Comparison of ENCODE assay signal across 8 mouse cellular contexts in the genomic region with DNA sequence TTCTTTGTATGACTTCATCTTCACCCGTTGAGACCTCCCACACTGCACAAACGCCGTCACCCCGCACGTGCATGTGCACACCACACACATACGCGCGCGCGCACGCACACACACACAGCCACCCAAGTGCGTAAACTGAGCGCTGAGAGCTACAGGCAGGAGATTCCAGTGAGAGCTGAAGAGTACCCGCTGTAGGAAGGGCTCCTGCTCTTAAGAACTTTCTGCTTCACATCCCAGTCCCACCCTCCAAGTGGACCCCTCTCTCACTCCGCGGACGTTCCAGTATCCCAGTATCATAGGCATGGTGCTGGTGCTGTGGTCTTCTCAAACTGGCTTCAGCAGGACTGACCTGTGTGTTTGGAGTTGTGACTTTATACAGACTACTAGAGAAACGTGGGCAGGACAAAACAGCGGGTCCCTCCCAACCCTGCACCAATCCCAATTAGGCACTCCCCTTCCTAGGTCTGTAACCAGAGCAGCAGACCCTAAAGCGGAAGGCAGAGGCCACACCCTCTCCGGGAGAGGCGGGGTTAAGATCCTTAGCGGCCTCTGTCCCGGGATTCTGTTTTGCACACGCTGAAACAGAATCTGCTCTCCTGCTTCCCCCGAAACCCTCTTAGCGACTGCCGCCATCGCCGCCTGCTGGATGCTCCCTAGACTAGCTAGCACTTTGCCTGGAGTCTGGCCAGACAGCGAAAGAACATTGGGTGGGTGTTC. TPM values are rescaled to one million over a fixed set of nuclear protein-coding genes. Genes with fewer than 3 reads are reported as not detected.
DNase-seq lines count a peak whose midpoint lies in the region; ATAC-seq and TF ChIP-seq lines count a peak whose summit lies in the region.

A gene (minus strand): TSS at position 501 of the 717 bp plus-strand sequence.

- peak within 1 kb of the TSS; percentile 48 for H3K9ac ChIP-seq in forebrain, embryonic 16.5 days (replicated peaks; ENCODE audit: low read depth, low read length)
- peak within 1 kb of the TSS; percentile 56 for H3K9ac ChIP-seq in lung, embryonic 14.5 days

- TF ChIP-seq CTCF in layer of hippocampus, adult 2 months (conservative IDR thresholded peaks at IDR 0.05) = peak; percentile 92
- peak; percentile 95 for TF ChIP-seq CTCF in lung, embryonic 14.5 days (IDR thresholded peaks at IDR 0.05; ENCODE audit: low read depth)
- TF ChIP-seq CTCF in olfactory bulb, adult 2 months (IDR thresholded peaks at IDR 0.05; ENCODE audit: insufficient read depth, low read depth, low read length) = peak; percentile 86
- peak; percentile 84; the same call in 1 of the 2 replicates for TF ChIP-seq CTCF in thymus, adult 2 months (IDR thresholded peaks at IDR 0.05; ENCODE audit: borderline replicate concordance, control insufficient read depth, extremely low read depth, insufficient read depth, low read length, poor library complexity)

- H3K4me1 ChIP-seq in forebrain, embryonic 16.5 days (replicated peaks; ENCODE audit: control insufficient read depth, insufficient read depth, low read length) = peaks cover 13% of the 10 kb centered on the region
- H3K4me1 ChIP-seq in lung, embryonic 14.5 days (ENCODE audit: insufficient read depth) = peaks cover 5% of the 10 kb centered on the region
- peaks cover 24% of the 10 kb centered on the region for H3K4me1 ChIP-seq in olfactory bulb, adult 2 months (ENCODE audit: control insufficient read depth, insufficient read depth, low read length)
- H3K4me1 ChIP-seq in thymus, adult 2 months (replicated peaks; ENCODE audit: control insufficient read depth, insufficient read depth, low read length) = peaks cover 4% of the 10 kb centered on the region

- H3K9me3 ChIP-seq in forebrain, embryonic 16.5 days (ENCODE audit: control insufficient read depth, low read length) = no peaks in the 10 kb centered on the region
- no peaks in the 10 kb centered on the region for H3K9me3 ChIP-seq in lung, embryonic 14.5 days (ENCODE audit: low read depth, low read length)

- H3K36me3 ChIP-seq in forebrain, embryonic 16.5 days (ENCODE audit: control insufficient read depth, insufficient read depth) = no peaks in the 10 kb centered on the region
- no peaks in the 10 kb centered on the region for H3K36me3 ChIP-seq in lung, embryonic 14.5 days (ENCODE audit: insufficient read depth)
- H3K36me3 ChIP-seq in thymus, adult 2 months (ENCODE audit: control insufficient read depth, insufficient read depth, low read length) = no peaks in the 10 kb centered on the region

- peak; percentile 20; the same call in 1 of the 2 replicates for TF ChIP-seq POLR2A in olfactory bulb, adult 2 months (IDR thresholded peaks at IDR 0.05; ENCODE audit: insufficient read depth, low read depth, low read length)
- peak; percentile 44; the same call in 1 of the 2 replicates for TF ChIP-seq POLR2A in thymus, adult 2 months (IDR thresholded peaks at IDR 0.05; ENCODE audit: control insufficient read depth, extremely low read depth, insufficient read depth, low read length, poor library complexity)

- peak within 1 kb of the TSS; percentile 45 for H3K4me3 ChIP-seq in forebrain, embryonic 16.5 days (replicated peaks; ENCODE audit: low read length)
- H3K4me3 ChIP-seq in layer of hippocampus, adult 2 months = peak within 1 kb of the TSS; percentile 61
- H3K4me3 ChIP-seq in lung, embryonic 14.5 days (ENCODE audit: low read depth, low read length) = peak within 1 kb of the TSS; percentile 40
- peak within 1 kb of the TSS; percentile 56 for H3K4me3 ChIP-seq in olfactory bulb, adult 2 months (ENCODE audit: insufficient read depth, low read depth, low read length)
- H3K4me3 ChIP-seq in thymus, adult 2 months (ENCODE audit: control insufficient read depth, insufficient read depth, low read length) = peak within 1 kb of the TSS; percentile 51

- H3K27ac ChIP-seq in forebrain, embryonic 16.5 days (ENCODE audit: low read length) = peak within 1 kb of the TSS; percentile 68
- peak within 1 kb of the TSS; percentile 95 for H3K27ac ChIP-seq in layer of hippocampus, adult 2 months
- H3K27ac ChIP-seq in lung, embryonic 14.5 days (ENCODE audit: low read depth) = peak within 1 kb of the TSS; percentile 92
- peak within 1 kb of the TSS; percentile 87 for H3K27ac ChIP-seq in olfactory bulb, adult 2 months (ENCODE audit: insufficient read depth, low read depth, low read length)
- peak within 1 kb of the TSS; percentile 66; the same call in 1 of the 2 replicates for H3K27ac ChIP-seq in thymus, adult 2 months (ENCODE audit: control insufficient read depth, insufficient read depth, low read length)

- intact Hi-C loops in heart, postnatal 36 days (cut with DNase I) = loop anchor here (1.0 to 2.0 kb wide), 5 partner anchors 27 to 150 kb away; a partner anchor contains a TSS

- peak within 1 kb of the TSS; percentile 72 for H3K4me2 ChIP-seq in forebrain, embryonic 16.5 days (ENCODE audit: low read length)
- peak within 1 kb of the TSS; percentile 80 for H3K4me2 ChIP-seq in lung, embryonic 14.5 days

- H3K27me3 ChIP-seq in forebrain, embryonic 16.5 days (replicated peaks; ENCODE audit: control insufficient read depth, insufficient read depth, low read length) = no peaks in the 10 kb centered on the region
- H3K27me3 ChIP-seq in lung, embryonic 14.5 days (ENCODE audit: insufficient read depth, low read length) = no peaks in the 10 kb centered on the region
- H3K27me3 ChIP-seq in thymus, adult 2 months (ENCODE audit: control insufficient read depth, insufficient read depth, low read length) = no peaks in the 10 kb centered on the region

- WGBS in forebrain, embryonic 16.5 days = under 1% methylated on average over 31 of the region's 31 CpGs
- under 1% methylated on average over 31 of the region's 31 CpGs for WGBS in lung, embryonic 14.5 days
- under 1% methylated on average over 31 of the region's 31 CpGs for WGBS in olfactory bulb, adult 2 months
- WGBS in thymus, adult 2 months = under 1% methylated on average over 31 of the region's 31 CpGs

- peak; percentile 98 for DNase-seq in ES-CJ7 (ENCODE audit: low read depth, low spot score)
- DNase-seq in cerebellum, adult 18-20 months = peak; percentile 88 to 91
- DNase-seq in heart, postnatal 36 days = peak; percentile 94
- peak; percentile 94 to 95 for DNase-seq in layer of hippocampus, adult 2 months (ENCODE audit: low spot score in 2 of 2)
- peak; percentile 98 for DNase-seq in lung, embryonic 14.5 days
- DNase-seq in thymus, adult 2 months = peak; percentile 82

- ATAC-seq in forebrain, embryonic 16.5 days = peak; percentile 96
- peak; percentile 99 for ATAC-seq in lung, embryonic 14.5 days (ENCODE audit: insufficient read depth)

RNA-seq across cellular contexts. Expression of the gene that starts here (rescaled TPM):
- polyA plus RNA-seq in forebrain, embryonic 16.5 days (2015; fragmentation: Nextera tagmentation; extraction: Ambion mirVana) = 67.2 and 74.1 TPM in 2 replicates
- total RNA-seq in heart, postnatal 36 days (2021) = 100 to 1,000 TPM; 265 to 324 TPM
- total RNA-seq in layer of hippocampus, adult 2 months (2021) = 100 to 1,000 TPM; 350 to 371 TPM
- 38.1 and 42.5 TPM in 2 replicates for polyA plus RNA-seq in lung, embryonic 14.5 days (2014; fragmentation: Nextera tagmentation; extraction: Ambion mirVana)
- not detected in 2 replicates for polyA plus RNA-seq in olfactory bulb, adult 2 months (2012; ENCODE audit: insufficient read depth, insufficient read length, low replicate concordance, missing spikeins)
- 93.0 and 124 TPM in 2 replicates for polyA plus RNA-seq in thymus, adult 2 months (2012; rRNA removed)

Comparison
In these comparisons a context has a peak if more than half of its experiments do, and no peak if none do; other contexts are left out.
1. Peak in every context shown above with its lines: DNase-seq, ATAC-seq, H3K4me3 ChIP-seq and H3K27ac ChIP-seq.